Mouse (Mus musculus) neutrophil, adult 5-6 weeks (primary cell): ENCODE results near the gene Tceanc. TPM values are rescaled to one million over a fixed set of nuclear protein-coding genes. Genes with fewer than 3 reads are reported as not detected.
"Not testable (repeated sequence)": the region's sequence is repeated elsewhere in the genome, so short reads cannot be mapped to it uniquely, and the experiment has no call there.

Source experiments
- ATAC-seq: fragments of 151-379, 151-347 bp; 2 replicates; pipeline ENCODE4 v1.8.0; 2017; ENCODE audit warnings: mild to moderate bottlenecking, moderate TSS enrichment; ENCODE audit not compliant: insufficient number of reproducible peaks, poor library complexity, low FRiP score, severe bottlenecking; ENCODE audit errors: extremely low read depth
- total RNA-seq: library from RNA; stranded (forward); fragments of 200-1000 nt; gene quantifications from 2 replicates; pipeline ENCODE4 v1.2.3, GENCODE M21; 2017

The Tceanc gene
- total RNA-seq: 8.3 and 10.2 TPM in 2 replicates

- ATAC-seq: no peak
These were observed at the start of gene Tceanc for GRCm38 (mm10) chrX:166518345-166518744. Tceanc (minus strand) TSS chrX:166518567.

- no peak for ATAC-seq
These were observed 47.6 kb upstream of the Tceanc start for GRCm38 (mm10) chrX:166565983-166566382.

GRCm38 (mm10) chrX:166565401-166565800, 47.0 kb upstream of the Tceanc start:
- ATAC-seq: no peak

- ATAC-seq: no peak
These were observed 46.5 kb upstream of the Tceanc start for GRCm38 (mm10) chrX:166564900-166565299.

GRCm38 (mm10) chrX:166559333-166559732, 41.0 kb upstream of the Tceanc start:
- no peak for ATAC-seq

GRCm38 (mm10) chrX:166552355-166552754, 34.0 kb upstream of the Tceanc start:
- ATAC-seq: no peak

- no peak for ATAC-seq
These were observed 28.1 kb upstream of the Tceanc start for GRCm38 (mm10) chrX:166546495-166546894.

GRCm38 (mm10) chrX:166535138-166535537, 16.8 kb upstream of the Tceanc start:
- ATAC-seq: no peak

- ATAC-seq: no peak
These were observed 15.1 kb upstream of the Tceanc start for GRCm38 (mm10) chrX:166533432-166533831.

GRCm38 (mm10) chrX:166531671-166532070, 13.3 kb upstream of the Tceanc start:
- no peak for ATAC-seq

- ATAC-seq: no peak
These were observed 9.8 kb upstream of the Tceanc start for GRCm38 (mm10) chrX:166528126-166528525.

GRCm38 (mm10) chrX:166525637-166526315, 7.4 kb upstream of the Tceanc start:
- no peak for ATAC-seq

- no peak for ATAC-seq
These were observed 2.4 kb upstream of the Tceanc start for GRCm38 (mm10) chrX:166520782-166521181.

GRCm38 (mm10) chrX:166516631-166517030, 1.7 kb downstream of the Tceanc start:
- no peak for ATAC-seq

GRCm38 (mm10) chrX:166515923-166516322, 2.4 kb downstream of the Tceanc start:
- ATAC-seq: no peak

GRCm38 (mm10) chrX:166514035-166514434, 4.3 kb downstream of the Tceanc start:
- ATAC-seq: not testable (repeated sequence)

GRCm38 (mm10) chrX:166512071-166512470, 6.3 kb downstream of the Tceanc start:
- no peak for ATAC-seq

- no peak for ATAC-seq
These were observed 7.3 kb downstream of the Tceanc start for GRCm38 (mm10) chrX:166511107-166511506.

- peak; percentile 99 for ATAC-seq
These were observed 8.3 kb downstream of the Tceanc start for GRCm38 (mm10) chrX:166509761-166510738.

GRCm38 (mm10) chrX:166504421-166504820, 13.9 kb downstream of the Tceanc start:
- ATAC-seq: no peak
